Mouse (Mus musculus): ENCODE data around the gene Slc22a4. TPM values are rescaled to one million over a fixed set of nuclear protein-coding genes. Genes with fewer than 3 reads are reported as not detected.
"Not testable (repeated sequence)": the region's sequence is repeated elsewhere in the genome, so short reads cannot be mapped to it uniquely, and the experiment has no call there.

Slc22a4 gene
- polyA plus RNA-seq, 1 experiment from 2014 or later: 1.6 TPM

- 80% methylated on average over 3 of the region's 3 CpGs for WGBS
- Histone ChIP-seq H3K4me3 (replicated peaks) (no peak overlapping the region), H3K36me3 (replicated peaks) (no peaks in the 10 kb centered on the region), H3K4me2 (no peak overlapping the region), H3K9me3 (no peaks in the 10 kb centered on the region), H3K9ac (no peak overlapping the region), H3K4me1 (no peaks in the 10 kb centered on the region), H3K27ac (no peak overlapping the region), H3K27me3 (no peaks in the 10 kb centered on the region)
- no peak for ATAC-seq (ENCODE audit: low FRiP score)
Observed at GRCm38 (mm10) chr11:54018893-54019732, 8.8 kb downstream of the Slc22a4 start.

DNA sequence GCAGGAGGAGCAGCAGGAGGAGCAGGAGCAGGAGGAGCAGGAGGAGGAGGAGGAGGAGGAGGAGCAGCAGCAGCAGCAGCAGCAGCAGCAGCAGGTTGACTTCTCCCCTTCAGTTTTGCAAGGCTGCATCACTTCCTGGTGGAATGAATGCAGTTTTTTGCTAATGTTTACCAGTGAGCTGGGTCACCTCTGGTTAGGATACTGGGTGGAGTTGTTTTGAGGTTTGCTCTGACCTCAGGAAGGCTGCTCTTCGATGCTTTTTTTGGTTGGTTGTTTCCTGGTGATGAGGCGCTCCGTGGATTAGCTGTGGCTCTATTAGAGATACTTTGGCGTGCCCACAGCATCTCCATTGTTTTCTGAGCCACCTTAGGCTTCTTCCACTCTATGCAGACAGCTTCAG lies 10.3 kb downstream of the Slc22a4 start:
- Histone ChIP-seq H3K9ac (no peak overlapping the region), H3K9me3 (no peaks in the 10 kb centered on the region), H3K4me2 (no peak overlapping the region), H3K27me3 (no peaks in the 10 kb centered on the region), H3K27ac (no peak overlapping the region), H3K36me3 (replicated peaks) (no peaks in the 10 kb centered on the region), H3K4me3 (replicated peaks) (no peak overlapping the region), H3K4me1 (no peaks in the 10 kb centered on the region)
- no peak for ATAC-seq (ENCODE audit: low FRiP score)
- WGBS: 73% methylated on average over 4 of the region's 4 CpGs

GRCm38 (mm10) chr11:54016051-54016450 lies 11.8 kb downstream of the Slc22a4 start:
- Histone ChIP-seq H3K9ac (no peak overlapping the region), H3K9me3 (no peaks in the 10 kb centered on the region), H3K4me3 (replicated peaks) (no peak overlapping the region), H3K36me3 (replicated peaks) (no peaks in the 10 kb centered on the region), H3K4me2 (no peak overlapping the region), H3K27ac (no peak overlapping the region), H3K4me1 (no peaks in the 10 kb centered on the region), H3K27me3 (no peaks in the 10 kb centered on the region)
- 64% methylated on average over 8 of the region's 8 CpGs for WGBS
- no peak for ATAC-seq (ENCODE audit: low FRiP score)

DNA sequence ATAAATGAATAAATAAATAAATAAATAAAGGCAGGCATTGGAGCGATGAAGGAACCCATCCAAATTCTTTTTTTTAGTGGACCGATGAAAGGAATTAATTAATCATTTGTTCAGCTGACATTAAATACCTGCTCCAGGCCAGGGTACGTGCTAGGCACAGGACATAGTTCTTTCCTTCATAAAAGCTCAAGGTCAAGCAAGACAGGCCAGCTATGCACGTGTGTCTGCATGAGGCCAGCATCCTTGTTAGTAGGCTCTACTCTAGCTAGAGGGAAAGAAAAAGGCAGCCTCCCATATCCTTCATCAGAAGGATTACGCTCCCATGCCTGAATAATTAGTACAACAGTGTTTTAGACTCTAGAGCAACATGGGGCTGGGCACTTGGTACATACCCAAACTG lies 14.9 kb downstream of the Slc22a4 start:
- no peaks in the 10 kb centered on the region for H3K4me1 ChIP-seq
- H3K4me3 ChIP-seq (replicated peaks): no peak overlapping the region
- no peak for ATAC-seq (ENCODE audit: low FRiP score)
- WGBS: 83% methylated on average over 5 of the region's 5 CpGs
- H3K4me2 ChIP-seq: no peak overlapping the region
- H3K36me3 ChIP-seq (replicated peaks): no peaks in the 10 kb centered on the region
- no peaks in the 10 kb centered on the region for H3K9me3 ChIP-seq
- no peak overlapping the region for H3K9ac ChIP-seq
- H3K27me3 ChIP-seq: no peaks in the 10 kb centered on the region
- no peak overlapping the region for H3K27ac ChIP-seq

DNA sequence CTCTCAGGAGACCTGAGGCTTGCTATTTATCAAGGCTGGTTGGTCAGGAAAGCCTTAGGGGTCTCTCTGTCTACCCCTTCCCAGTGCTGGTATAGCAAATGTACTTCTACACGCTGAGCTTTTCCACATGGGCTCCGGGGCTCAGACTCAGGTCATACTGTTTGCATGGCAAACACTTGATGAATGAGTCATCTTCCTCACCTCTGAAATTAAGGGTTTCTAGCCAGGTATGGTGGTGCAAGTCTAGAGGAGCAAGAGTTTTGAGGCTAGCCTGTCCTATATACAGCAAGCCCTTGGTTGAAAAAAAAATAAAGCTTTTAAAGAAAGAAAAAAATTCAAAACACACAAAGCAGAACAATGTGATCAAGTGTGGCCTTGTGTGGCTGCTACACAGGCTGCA lies 16.6 kb downstream of the Slc22a4 start:
- no peak overlapping the region for H3K9ac ChIP-seq
- no peak overlapping the region for H3K4me3 ChIP-seq (replicated peaks)
- no peak overlapping the region for H3K27ac ChIP-seq
- no peak for ATAC-seq (ENCODE audit: low FRiP score)
- 95% methylated on average over 2 of the region's 2 CpGs for WGBS
- no peak overlapping the region for H3K4me2 ChIP-seq
- no peaks in the 10 kb centered on the region for H3K27me3 ChIP-seq
- H3K4me1 ChIP-seq: no peaks in the 10 kb centered on the region
- no peaks in the 10 kb centered on the region for H3K9me3 ChIP-seq
- H3K36me3 ChIP-seq (replicated peaks): no peaks in the 10 kb centered on the region

DNA sequence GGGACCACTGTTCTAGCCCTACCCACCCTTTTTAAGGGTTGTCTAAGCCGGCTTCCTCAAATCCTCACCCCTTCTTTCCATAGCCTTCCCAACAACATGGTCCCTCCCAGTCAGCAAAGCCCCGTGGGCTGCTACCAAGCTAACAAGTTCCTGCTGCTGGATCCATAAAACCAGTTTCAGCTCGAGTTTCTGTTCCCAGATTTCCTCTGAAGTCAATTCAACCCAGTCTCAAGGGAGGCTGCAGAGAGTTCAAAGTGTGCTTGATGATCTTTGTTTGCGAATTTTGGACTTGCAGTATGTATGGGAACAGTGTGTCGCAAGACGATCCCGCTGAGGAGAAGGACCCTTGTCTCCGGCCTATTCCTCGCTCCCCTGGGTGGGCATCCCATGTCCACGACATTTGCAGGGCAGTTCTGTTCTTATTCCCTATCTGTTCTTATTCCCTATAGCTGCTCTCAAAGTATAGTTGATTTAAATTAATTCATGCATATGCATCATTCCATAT lies 19.4 kb downstream of the Slc22a4 start:
- no peak for ATAC-seq (ENCODE audit: low FRiP score)
- 84% methylated on average over 10 of the region's 10 CpGs for whole genome bisulfite sequencing
- no peak overlapping the region for H3K9ac ChIP-seq
- no peaks in the 10 kb centered on the region for H3K36me3 ChIP-seq (replicated peaks)
- H3K4me2 ChIP-seq: no peak overlapping the region
- no peaks in the 10 kb centered on the region for H3K9me3 ChIP-seq
- no peak overlapping the region for H3K27ac ChIP-seq
- no peaks in the 10 kb centered on the region for H3K4me1 ChIP-seq
- no peak overlapping the region for H3K4me3 ChIP-seq (replicated peaks)
- no peaks in the 10 kb centered on the region for H3K27me3 ChIP-seq

GRCm38 (mm10) chr11:54007717-54008116 lies 20.2 kb downstream of the Slc22a4 start:
- Histone ChIP-seq H3K27ac (no peak overlapping the region), H3K4me3 (replicated peaks) (no peak overlapping the region), H3K9ac (no peak overlapping the region), H3K27me3 (no peaks in the 10 kb centered on the region), H3K36me3 (replicated peaks) (no peaks in the 10 kb centered on the region), H3K4me1 (no peaks in the 10 kb centered on the region), H3K9me3 (no peaks in the 10 kb centered on the region), H3K4me2 (no peak overlapping the region)
- ATAC-seq (ENCODE audit: low FRiP score): no peak
- WGBS: 92% methylated on average over 11 of the region's 11 CpGs

GRCm38 (mm10) chr11:54006901-54007300 lies 21.0 kb downstream of the Slc22a4 start:
- 87% methylated on average over 4 of the region's 4 CpGs for WGBS
- Histone ChIP-seq H3K36me3 (replicated peaks) (no peaks in the 10 kb centered on the region), H3K9me3 (no peaks in the 10 kb centered on the region), H3K4me1 (peaks cover 6% of the 10 kb centered on the region; the same call in 1 of the 2 replicates), H3K4me2 (no peak overlapping the region), H3K27me3 (no peaks in the 10 kb centered on the region), H3K27ac (no peak overlapping the region), H3K9ac (no peak overlapping the region), H3K4me3 (replicated peaks) (no peak overlapping the region)
- ATAC-seq (ENCODE audit: low FRiP score): no peak

DNA sequence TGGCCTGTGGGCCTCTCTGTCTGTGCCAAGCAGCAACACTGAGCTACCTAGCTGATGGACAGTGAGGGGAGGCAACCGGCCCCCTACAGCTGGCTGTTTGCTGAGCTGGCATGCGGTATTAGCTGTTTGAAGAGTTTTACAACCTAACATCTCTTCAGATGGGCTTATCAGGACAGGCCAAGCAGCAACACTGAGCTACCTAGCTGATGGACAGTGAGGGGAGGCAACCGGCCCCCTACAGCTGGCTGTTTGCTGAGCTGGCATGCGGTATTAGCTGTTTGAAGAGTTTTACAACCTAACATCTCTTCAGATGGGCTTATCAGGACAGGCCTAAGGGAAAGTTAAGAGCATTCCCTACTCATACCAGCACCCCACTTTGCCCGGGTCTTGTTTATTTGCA lies 21.5 kb downstream of the Slc22a4 start:
- not testable (repeated sequence) for H3K9ac ChIP-seq; H3K4me3 ChIP-seq (replicated peaks); H3K4me1 ChIP-seq; H3K4me2 ChIP-seq; H3K27me3 ChIP-seq; H3K36me3 ChIP-seq (replicated peaks); ATAC-seq (ENCODE audit: low FRiP score); H3K27ac ChIP-seq; H3K9me3 ChIP-seq
- WGBS: 86% methylated on average over 5 of the region's 5 CpGs

- Histone ChIP-seq H3K36me3 (replicated peaks) (no peaks in the 10 kb centered on the region), H3K9me3 (no peaks in the 10 kb centered on the region), H3K9ac (no peak overlapping the region), H3K4me1 (peaks cover 6% of the 10 kb centered on the region; the same call in 1 of the 2 replicates), H3K4me3 (replicated peaks) (no peak overlapping the region), H3K27ac (no peak overlapping the region), H3K27me3 (no peaks in the 10 kb centered on the region), H3K4me2 (no peak overlapping the region)
- no peak for ATAC-seq (ENCODE audit: low FRiP score)
- WGBS: 84% methylated on average over 3 of the region's 3 CpGs
Observed at GRCm38 (mm10) chr11:54004734-54005133, 23.2 kb downstream of the Slc22a4 start.

DNA sequence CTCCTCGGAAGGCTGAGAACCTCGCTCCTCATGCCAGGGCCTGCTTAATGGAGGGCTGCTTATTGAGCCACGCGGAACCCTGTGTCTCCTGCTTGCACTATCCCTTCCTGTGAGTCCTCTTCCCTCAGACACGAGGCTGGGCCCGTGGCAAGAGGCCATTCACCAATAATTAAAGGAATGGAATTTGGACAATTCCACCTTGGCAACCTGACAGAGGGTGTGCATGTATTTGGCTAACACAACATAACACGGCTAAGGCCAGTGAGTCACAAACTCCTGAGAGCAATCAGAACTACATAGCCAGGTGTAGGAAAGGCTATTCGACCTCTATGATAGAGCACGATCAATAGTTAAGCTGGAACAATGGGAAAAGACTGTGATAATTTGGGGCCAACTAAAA lies 23.7 kb downstream of the Slc22a4 start:
- Histone ChIP-seq H3K36me3 (replicated peaks) (no peaks in the 10 kb centered on the region), H3K4me3 (replicated peaks) (no peak overlapping the region), H3K27ac (no peak overlapping the region), H3K4me1 (peaks cover 6% of the 10 kb centered on the region; the same call in 1 of the 2 replicates), H3K9me3 (no peaks in the 10 kb centered on the region), H3K27me3 (no peaks in the 10 kb centered on the region), H3K4me2 (no peak overlapping the region), H3K9ac (no peak overlapping the region)
- WGBS: 82% methylated on average over 9 of the region's 9 CpGs
- ATAC-seq (ENCODE audit: low FRiP score): no peak

DNA sequence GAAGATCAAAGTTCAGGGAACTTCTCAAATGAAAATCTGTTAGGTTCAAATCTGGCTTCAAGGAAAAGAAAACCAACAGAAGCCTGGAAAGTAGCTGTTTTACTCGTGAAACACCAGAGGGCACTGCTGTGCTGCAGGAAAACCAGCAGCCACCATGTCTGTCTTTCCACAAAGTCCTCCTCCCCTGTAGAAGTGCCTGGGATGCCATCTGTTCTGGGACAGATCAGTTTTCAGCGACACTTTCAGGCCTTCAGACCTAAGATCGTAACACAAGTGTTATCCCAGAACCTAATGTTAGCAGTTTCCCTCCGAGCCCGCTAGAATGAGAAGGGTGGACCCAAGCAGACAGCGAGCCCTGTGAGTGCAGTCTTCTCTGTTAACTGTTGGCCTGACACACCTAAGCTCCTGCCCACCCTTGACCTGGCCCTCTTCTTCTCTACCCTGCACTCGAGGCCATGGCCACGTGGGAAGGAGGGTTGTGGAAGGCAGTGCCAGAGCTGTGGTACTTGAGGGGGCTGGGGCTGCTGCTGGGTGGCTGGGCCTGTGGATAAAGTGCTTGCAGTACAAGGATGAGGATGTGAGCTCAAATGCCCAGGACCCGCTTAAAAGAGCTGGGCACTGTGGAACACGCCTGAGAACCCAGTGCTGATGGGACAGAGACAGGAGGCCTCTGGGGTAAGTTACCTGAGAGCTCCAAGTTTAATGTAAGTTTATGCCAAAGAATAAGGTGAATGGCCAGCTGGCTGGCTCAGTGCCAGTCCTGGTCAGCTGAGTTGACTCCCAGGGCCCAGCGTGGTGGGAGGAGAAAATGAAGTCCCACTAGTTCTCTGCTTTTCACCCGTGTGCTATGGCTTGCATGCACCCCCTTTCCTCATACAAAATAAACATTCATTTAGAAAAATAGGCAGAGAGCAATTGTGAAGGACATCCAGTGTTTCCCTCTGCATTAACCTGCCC lies 24.9 kb downstream of the Slc22a4 start:
- H3K4me3 ChIP-seq (replicated peaks); H3K36me3 ChIP-seq (replicated peaks); H3K27ac ChIP-seq; H3K9me3 ChIP-seq; H3K4me2 ChIP-seq; H3K4me1 ChIP-seq; H3K9ac ChIP-seq; H3K27me3 ChIP-seq: not testable (repeated sequence)
- ATAC-seq (ENCODE audit: low FRiP score): 0 out of 2 replicates have a peak, but pooled peaks have one; percentile 30
- 55% methylated on average over 12 of the region's 12 CpGs for WGBS

Measured in forebrain, embryonic 12.5 days (tissue).